Mouse (Mus musculus) cerebellum, postnatal 14 days (tissue): ENCODE results near the gene Ppt2.

Source experiments
- DNase-seq, 2 experiments: peaks; one replicate each; pipeline ENCODE4 v3.0.0; 2021; ENCODE audit warnings: mixed read lengths in 2 of 2

The Ppt2 gene

DNA sequence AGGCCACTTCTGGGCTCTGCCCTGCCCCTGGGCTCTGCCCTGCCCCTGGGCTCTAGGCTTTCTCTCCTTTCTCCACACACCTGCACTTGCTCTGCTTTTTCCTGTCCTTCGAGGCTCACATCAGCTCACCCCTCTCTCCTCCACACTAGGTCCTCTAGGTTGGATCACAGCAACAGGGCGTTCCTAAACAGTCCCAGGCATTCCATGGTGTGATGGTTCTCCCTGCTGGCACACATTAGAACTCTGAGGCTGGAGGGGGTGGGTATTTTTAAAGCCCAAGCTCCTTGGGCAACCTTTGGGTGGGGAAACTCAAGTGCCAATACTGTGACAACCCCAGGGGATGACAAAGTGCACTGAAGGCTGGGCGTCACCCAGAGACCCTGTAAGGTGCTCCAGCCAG lies 9.1 kb upstream of the Ppt2 start:
- no peak for DNase-seq

DNA sequence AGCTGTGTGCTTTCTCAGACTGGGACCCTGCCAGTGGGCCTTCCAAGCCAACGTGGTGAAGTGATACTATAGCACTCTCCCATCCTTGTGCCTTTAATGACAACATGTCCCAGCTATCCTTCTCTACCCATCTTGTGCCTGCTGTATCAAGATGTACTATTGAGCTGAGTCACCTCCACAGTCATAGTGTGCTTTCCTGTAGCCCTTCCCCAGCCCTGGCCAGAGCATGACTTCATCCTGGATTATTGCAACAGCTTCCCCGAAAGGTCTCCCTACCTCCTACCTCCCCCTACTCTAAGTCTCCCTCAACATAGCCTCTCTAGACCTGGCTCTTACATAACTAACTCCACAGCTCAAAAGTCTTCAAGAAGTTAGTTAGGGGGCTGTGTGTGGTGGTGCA lies 7.4 kb upstream of the Ppt2 start:
- no peak for DNase-seq

DNA sequence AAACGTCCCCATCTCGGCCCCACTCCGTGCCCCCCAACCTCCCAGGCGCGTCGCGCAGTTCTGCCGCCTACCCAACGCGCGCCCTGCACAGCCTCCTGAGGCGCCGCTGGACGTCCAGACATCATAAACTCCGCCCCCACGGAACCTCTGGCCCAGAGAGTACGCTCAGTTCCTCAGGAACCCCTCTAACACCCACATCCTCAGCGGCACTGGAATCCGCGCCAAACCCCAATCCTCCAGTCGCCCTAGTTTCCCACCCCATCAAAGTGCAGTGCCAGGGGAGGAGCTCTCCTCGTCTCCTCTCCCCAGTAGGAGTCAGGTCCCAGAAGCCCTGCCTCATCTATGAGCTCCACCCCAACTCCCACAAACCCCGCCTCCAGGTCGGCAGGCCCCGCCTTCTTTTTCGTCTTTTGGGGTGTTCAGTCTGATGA lies 4.0 kb upstream of the Ppt2 start:
- peak; percentile 73 to 77 for DNase-seq

DNA sequence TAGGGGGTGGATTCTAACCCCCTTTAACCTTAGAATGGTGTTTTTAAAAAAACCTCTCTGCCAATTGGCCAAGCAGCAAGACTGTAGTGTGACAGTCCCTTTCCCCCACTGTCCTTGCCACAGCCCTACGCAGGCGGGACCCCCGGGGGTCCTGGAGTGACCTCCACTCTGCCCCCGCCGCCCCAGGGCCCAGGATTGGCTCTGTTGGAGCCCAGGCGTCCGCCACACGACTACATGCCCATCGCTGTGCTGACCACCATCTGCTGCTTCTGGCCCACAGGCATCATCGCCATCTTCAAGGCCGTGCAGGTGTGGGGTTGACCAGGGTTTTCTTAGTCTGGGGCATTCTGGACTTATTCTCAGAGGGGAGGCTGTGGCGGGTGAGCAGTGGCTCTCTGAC lies 3.3 kb upstream of the Ppt2 start:
- peak; percentile 62 to 63 for DNase-seq

DNA sequence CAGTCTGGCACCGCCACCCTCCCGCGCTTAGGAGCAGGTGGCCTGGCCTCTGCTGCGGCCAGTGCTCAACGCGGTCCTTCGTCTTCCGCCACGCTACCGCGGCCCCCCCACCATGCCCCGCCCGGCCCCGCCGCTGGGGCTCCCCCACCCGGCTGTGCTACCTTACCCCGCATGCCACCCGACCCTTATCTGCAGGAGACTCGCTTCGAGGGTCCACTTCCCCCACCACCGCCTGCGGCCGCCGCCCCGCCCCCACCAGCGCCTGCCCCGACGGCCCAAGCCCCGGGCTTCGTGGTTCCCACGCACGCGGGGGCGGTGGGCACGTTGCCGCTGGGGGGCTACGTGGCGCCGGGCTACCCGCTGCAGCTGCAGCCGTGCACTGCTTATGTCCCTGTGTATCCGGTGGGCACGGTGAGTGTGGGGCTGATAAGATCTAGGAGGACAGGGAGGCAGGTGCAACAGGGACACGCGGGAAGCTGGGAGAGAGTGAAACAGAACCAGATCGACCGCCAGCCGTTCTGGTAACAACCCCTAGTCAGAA lies 2.5 kb upstream of the Ppt2 start:
- peak; percentile 73 to 74 for DNase-seq

DNA sequence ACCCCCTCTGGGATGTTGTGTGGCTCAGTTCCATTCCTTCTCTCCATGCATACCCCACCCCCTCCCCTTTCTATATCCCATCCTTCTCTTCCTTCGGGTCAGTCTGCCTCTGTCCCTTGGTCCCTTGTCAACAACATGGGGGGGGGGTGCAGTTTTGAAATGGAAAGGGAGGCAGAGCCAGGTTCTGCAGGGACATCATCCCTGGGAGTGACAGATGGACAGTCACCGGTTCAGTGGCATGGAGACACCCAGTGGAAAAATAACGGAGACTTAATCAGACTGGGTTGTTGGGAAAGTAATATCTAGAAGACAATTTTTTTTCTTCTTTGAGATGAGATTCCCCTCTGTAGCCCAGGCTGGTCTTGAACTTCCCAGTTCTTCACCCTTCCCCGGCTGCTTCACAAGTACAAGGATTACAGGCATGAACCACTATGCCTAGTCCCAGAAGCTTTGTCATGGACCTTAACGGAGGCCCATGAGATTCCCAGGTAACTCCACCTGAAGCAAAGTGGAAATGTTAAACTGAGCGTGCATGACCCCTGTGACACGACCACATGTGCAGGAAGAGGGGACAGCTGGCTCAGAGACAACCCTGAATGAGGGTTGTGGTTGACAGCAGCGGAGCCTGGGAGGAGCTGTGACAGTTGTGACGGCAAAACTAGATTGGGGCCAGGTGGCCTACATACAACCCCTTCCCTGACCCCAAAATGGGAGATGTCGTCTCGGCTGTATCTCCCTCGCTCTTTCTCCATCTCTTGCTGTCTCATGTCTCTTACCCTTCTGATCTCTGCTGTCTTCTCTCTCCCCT lies 1.7 kb upstream of the Ppt2 start:
- DNase-seq, result peak; percentile 82

DNA sequence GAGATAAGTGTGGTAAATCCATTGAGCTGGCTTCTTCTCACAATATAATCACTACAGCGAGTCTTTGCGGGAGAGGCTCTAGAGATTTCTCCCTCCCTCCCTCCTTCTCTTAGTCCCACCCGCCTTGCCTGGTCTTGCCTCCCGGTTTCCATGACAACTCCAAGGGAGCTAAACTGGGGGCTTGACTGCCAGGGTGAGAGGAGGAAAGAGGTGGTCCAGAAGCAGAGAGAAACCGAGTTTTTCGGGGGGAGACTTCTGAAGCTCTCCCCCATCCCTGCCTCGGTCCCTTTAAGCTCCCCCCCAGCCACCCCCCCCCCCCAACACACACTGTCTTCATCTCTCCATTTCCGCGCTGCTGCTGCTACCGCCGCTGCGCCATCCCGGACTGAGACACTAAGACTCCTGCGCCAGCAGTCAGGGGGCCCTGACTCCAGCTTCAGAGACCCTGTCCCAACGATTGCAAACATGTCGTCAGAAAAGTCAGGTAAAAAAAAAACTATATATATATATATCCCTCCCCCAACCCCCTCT lies 976 bp upstream of the Ppt2 start, which contains the start of gene Prrt1:
Prrt1 (plus strand) TSS at position 313 of the 531 bp plus-strand sequence.
- peak; percentile 61 to 74 for DNase-seq

DNA sequence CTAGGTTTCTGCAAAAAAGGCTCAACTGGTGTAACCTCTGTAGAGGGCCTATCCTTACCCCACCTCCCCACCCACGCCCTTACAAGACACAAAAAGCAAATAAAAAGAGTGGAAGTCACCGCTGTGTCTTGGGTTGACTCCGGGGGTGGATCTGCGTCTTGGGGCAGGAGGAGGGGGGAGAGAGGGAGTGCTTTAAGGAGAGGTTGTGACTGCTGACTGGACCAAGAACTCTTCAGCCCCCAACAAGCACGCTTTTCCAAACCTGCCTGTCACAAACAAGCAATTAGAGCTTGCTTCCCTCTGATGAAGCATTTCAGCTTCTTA lies 296 bp upstream of the Ppt2 start:
- DNase-seq, result peak in 1 of 2 experiments; percentile 26

DNA sequence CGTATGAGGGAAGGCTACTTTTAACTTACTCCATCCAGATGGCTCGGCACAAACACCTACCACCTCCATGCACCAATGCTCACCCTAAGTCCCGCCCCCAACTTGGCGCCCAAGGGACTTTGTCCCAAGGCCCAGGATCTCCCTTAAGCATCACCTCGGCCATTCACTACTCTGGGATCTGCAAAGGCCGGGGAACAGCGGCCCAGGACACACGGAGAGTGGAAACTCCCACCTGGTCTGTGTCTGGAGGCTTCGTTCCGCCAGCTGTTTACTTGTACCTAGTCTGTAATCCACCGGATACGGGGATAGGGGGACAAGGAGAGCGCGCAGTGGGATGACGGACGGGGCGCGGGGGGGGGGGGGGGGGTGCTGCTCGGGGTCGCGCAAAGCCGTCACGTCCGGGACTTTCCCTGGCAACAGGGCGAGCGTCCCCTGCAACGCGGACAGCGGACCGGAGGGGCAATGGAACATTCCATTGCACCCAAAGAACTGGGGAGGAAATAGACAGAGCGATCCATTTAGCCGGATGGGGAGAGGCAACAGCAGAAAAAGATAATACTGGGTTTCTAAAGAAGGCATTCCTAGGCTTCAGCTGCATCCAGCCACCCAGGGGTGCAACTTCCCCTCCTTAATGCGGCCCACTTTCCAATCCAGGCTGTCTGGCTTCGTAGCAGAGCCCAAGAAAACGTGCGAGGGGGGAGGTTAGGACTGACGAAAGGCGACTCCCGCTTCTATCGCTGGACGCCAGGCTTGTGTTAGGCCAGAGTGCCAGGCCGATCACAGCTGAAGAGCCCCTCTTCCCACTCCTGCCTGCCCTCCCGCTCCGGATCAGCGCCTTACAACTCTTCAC lies 992 bp downstream of the Ppt2 start:
- DNase-seq, result peak; percentile 90 to 91

DNA sequence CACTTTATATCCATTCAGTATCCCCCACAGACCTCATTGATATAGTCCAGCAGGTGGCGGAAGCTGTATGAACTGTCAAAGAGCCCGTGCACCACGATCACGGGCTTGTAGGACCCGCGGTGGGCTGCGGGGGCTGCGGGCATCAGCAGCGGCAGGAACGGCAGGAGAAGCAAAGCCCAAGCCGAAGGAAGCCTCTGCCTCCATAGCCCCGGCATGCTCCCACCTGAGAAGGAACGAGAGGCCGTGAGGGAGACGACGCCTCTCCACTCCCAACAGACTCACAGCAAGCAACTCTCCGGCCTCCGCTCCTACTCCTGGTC lies 1.6 kb downstream of the Ppt2 start:
- peak; percentile 52 to 63 for DNase-seq

DNA sequence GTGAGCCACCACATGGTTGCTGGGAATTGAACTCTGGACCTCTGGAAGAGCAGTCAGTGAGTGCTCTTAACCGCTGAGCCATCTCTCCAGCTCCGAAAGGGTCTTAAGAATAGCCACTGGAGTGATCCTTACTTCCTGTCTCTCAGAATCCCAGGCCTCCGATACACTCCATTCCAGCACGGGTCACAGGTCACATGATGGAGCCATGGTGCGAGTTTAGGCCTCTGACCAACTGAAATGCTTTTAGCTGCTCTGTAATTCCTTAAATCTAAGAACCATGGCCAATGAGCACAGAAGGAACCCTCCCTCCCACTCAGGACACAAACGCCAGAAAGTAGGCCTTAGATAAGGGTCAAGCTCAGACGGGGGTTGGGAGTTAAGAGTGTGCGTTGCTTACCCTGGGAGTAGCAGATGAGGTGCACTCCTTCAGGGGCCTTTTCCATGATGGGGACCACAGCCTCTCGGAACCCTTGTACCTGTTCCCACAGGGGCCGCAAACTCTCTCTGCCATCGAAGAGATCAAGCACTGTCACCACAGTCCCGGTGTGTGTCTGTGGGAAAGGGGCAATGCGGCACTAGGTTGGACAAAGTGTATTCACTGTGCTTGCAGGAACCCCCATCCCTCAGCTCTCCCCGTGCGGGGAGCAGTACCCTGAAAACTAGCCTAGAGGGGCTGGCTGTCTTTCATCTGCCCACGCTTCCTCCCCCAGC lies 2.1 kb downstream of the Ppt2 start:
- no peak for DNase-seq

DNA sequence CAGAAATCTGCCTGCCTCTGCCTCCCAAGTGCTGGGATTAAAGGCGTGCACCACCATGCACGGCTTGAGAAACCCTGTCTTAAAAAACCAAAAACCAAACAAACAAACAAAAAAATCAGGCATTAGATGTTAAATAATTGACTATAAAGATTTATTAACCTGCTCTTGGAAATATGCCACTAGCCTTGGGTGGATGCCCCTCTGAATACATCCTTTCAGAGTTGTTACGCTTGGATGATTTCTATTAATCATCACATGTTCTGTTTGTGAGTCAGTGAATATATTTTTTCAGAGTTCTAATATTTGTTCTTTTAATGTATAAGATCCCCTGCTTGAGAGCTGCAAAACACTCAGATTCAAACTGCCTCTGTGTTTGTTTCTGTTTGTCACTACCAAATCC lies 3.3 kb downstream of the Ppt2 start:
- DNase-seq, result no peak

DNA sequence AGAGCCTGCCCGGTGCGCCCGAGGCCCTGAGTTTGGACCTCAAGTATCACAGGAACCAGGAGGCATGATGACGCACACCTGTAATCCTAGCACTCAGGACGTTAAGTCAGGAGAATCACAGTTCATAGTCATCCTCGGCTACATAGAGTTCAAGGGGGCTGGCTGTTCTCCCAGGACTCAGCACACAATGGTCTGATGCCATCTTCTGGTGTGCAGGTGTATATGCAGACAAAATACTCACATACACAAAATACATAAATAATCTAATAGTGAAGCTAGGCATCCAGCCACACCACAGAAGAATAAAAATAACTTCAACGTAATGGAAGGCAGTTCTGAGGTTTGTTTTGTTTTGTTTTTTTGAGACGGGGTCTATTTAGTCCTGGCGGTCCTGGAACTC lies 5.1 kb downstream of the Ppt2 start:
- DNase-seq, result no peak

DNA sequence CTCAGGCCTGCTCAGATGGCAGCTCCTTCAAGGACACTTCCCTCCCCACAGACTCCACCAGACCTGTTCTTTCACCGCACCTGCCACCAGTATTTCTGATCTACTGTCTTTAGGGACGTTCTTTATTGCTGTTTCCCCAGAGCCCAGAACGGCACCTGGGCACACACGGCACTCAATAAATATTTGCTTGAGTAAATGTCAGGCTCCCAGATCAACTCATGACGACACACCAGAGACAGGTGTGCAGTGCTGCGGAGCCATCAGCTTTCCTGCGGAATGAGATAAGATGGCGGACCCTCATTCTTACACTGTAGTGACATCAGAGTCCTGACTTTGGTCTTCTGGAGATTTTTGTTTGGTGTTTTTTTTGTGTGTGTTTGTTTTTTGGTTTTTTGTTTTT lies 7.3 kb downstream of the Ppt2 start:
- DNase-seq, result no peak

DNA sequence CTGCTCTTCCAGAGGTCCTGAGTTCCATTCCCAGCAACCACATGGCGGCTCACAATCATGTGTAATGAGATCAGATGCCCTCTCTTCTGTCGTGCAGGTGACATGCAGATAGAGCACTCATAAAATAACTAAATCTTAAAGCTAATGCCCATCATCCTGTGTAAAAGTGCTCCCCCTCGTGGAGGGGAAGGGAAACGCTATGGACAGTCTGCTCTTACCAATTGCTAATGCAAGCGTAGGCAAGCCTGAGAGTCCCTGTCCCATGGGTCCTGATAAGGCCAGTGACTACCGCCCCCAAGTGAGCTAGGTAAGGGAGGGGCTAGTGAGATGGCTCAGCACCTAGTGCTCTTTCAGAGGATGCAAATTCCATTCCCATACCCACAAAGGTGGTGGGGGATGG lies 9.3 kb downstream of the Ppt2 start:
- DNase-seq, result peak; percentile 78 to 79

DNA sequence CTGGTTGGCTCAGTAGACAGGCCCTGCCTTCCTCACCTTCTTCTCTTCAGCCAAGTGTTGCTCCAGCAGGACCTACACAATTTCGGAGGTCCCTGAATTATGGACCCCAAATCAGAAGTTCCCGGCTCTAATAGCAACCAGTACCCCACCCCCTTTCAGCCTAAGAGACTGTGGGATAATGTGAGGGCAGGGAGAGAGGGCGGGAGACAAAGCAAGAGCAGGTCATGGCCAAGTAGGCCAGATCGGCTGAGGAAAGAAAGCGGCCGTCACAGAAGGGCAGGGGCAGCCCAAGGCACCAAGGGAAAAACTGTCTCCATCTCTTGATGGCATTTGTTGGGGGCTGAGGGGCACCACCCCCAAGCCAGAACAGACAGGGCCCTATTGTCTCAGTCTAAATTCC lies 12.4 kb downstream of the Ppt2 start, which contains the start of gene Egfl8:
Egfl8 (minus strand) TSS at position 101 of the 400 bp plus-strand sequence.
- DNase-seq, result no peak

DNA sequence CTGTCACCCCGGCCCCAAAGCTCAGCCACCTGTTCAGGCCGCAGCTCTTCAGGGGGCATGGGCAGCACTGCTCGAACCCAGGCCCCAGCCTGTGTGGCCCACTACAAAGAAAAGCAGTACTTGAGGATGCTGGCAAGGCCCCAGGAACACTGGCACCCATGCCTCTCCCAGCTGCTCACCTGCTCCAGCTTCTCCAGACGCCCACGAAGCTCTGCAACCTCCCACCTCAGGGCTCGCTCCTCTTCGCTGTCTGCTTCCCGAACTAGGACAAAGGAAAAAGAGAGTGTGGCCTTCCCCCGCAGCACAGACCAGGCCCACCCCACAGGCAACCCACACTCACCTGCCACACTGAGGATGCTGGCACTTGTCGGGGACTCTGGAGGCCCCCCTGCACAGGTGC lies 14.5 kb downstream of the Ppt2 start:
- DNase-seq, result no peak

DNA sequence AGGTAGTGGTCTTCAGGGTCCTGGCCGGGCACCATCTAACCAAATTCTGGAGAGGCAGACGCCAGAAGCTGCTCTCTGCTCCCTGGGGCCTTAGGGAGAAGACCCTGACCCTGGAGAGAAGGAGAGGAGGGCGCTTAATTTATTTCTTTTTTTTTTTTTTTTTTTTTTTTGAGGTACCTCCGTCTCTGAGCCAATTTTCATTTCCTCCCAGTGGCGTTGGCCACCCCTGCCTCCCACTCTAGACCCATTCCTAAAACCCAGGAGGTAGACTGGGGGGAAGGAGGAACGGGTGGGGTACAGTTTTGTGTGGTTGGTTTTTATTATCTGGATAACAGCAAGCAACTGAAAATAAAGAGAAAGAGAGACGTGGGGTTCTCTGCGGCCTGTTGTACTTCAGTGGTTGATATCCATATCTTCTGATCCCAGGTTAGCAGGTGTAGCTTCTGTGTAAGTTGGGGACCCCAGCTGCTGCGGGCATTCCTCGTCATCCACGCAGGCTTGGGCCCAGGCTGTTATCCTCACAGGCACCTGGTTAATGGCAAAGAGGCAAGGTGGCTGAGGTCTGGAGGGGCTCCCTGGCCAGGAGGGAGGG lies 15.2 kb downstream of the Ppt2 start:
- DNase-seq, result no peak

DNA sequence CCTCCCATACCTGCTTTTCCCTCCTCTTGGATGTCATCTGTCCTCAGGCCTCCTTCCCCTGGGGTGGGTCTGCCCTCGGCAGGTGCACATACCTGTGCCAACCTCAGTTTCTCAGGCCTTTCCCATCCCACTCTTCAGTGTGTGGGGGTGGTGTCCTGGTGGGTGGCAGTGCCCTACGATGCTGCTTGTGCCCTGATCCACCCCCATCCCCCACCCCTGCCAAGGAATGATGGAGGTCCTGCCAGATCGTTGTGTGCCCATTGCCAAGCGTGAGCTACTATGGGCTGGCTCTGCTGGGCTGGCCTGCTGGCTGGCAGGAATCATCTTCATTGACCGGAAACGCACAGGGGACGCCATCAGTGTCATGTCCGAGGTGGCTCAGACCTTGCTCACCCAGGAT lies 17.3 kb downstream of the Ppt2 start:
- peak in 1 of 2 experiments; percentile 58 for DNase-seq

DNA sequence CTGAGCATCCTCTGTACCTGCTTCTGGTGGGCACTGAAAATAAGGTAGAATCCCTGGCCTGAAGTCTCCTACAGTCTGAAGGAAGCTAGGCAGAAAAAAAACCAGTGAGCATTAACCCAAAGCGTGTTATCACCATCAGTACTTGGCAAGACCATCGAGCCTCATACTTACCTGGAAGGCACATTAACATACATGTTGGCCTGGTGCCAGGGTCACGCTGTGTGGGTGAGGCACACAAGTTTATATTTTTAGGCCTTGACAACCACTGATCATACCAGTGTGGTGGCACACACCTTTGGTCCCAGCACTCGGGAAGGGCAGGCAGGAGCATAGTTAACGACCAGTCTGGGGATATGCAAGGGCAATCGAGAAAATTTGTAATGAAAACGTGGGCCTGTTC lies 20.3 kb downstream of the Ppt2 start:
- DNase-seq, result peak; percentile 62 to 73

DNA sequence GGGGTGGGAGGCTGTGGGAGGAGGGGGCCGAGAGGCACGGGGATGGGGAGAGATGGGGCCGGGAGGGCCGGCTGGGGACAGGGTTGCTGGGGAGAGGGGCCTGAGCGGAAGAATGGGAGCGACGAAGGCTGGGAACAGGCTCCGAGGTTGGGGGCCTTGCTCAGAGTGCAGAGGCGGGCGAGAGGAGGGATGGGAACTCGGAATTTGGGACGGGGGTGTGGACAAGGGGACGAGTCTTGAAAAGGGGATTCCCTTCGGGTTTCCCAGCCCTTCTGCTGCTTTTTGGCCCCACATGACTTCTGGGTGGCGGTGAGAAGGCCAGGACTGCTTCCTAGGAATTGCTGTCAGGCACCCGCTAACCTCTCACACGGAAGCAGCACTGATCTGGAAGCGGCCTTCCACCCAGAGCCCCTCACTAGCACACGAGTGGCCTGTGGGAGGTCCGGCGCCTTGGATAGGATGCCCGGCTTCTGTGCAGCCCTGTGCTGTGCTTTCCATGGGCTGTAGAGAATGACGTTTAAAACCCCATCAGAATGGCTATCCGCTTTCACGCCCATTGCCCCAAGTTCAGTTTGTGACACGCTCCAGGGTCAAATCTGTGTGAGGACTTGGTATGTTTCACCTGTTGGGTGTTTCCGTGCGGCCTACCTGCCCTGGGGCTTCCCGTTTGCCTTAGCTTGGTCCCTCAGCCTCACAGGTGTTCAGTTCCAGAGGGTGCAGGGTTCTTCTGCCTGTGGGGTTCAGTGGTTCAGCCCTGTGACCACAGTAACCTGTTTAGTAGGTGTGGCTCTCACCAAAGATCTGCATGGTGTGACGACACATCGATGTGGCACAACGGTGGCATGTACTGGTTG lies 21.9 kb downstream of the Ppt2 start:
- no peak for DNase-seq

DNA sequence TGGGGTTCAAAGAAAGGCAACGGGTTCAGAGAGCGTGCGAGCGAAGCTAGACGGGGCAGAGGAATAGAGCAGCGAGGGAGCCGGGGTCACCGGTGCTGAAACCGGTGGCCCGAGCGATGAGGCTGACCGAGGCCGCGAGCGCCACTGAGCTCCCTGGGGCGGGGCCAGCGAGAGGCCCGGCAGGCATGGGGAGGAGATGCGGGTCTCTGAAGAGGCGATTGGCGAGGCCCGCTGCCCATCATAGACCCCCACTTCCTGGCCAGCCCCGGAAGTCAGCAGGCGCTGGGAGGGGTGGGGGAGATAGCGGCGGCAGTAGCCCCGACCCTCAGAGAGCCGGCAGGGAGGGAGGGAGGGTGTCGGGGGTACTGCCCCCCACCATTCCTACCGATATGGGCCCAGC lies 22.7 kb downstream of the Ppt2 start:
- peak; percentile 99 for DNase-seq
